Mouse (Mus musculus) left cerebral cortex, postnatal 36 days (tissue): ENCODE results near the gene Plk5. TPM values are rescaled to one million over a fixed set of nuclear protein-coding genes. Genes with fewer than 3 reads are reported as not detected.

Experiments
- DNase-seq, 2 experiments: peaks; one replicate each; pipeline ENCODE4 v3.0.0; 2021 to 2022; ENCODE audit warnings: low spot score in 2 of 2, mixed read lengths in 1 of 2
- intact Hi-C: fragments of 180-260 bp; cut with DNase I; formaldehyde crosslinking; loops from one replicate; pipeline ENCODE4 v1.15.1; 2025
- total RNA-seq, 2 experiments: library from RNA; stranded (reverse); gene quantifications; 2 replicates each; pipeline ENCODE4 v1.2.3; 2021

The Plk5 gene
- 10 to 100 TPM; 16.9 to 33.1 TPM for total RNA-seq

- intact Hi-C loops, result no loop called here
- peak in 1 of 2 experiments; percentile 57 for DNase-seq
Measured at GRCm38 (mm10) chr10:80356001-80356682, at the start of gene Plk5. Gene Plk5, plus strand, starts transcription at chr10:80356459.

GRCm38 (mm10) chr10:80311560-80311959, 44.7 kb upstream of the Plk5 start:
- DNase-seq, result no peak
- intact Hi-C loops, result no loop called here

GRCm38 (mm10) chr10:80312586-80313504, 43.4 kb upstream of the Plk5 start:
- peak; percentile 36 for DNase-seq
- intact Hi-C loops, result no loop called here

- DNase-seq, result peak in 1 of 2 experiments; percentile 17
Measured at GRCm38 (mm10) chr10:80313627-80314201, 42.5 kb upstream of the Plk5 start.

GRCm38 (mm10) chr10:80314494-80315001, 41.7 kb upstream of the Plk5 start:
- intact Hi-C loops, result no loop called here
- no peak for DNase-seq

More at GRCm38 (mm10) chr10:80313627-80314201, 42.5 kb upstream of the Plk5 start:
- intact Hi-C loops, result no loop called here

GRCm38 (mm10) chr10:80315315-80315714, 40.9 kb upstream of the Plk5 start:
- peak in 1 of 2 experiments; percentile 18 for DNase-seq
- intact Hi-C loops, result no loop called here

GRCm38 (mm10) chr10:80316359-80316781, 39.9 kb upstream of the Plk5 start:
- DNase-seq, result peak in 1 of 2 experiments; percentile 23
- intact Hi-C loops, result no loop called here

GRCm38 (mm10) chr10:80317011-80317410, 39.2 kb upstream of the Plk5 start:
- no peak for DNase-seq
- intact Hi-C loops, result no loop called here

GRCm38 (mm10) chr10:80320340-80320760, 35.9 kb upstream of the Plk5 start, which contains the start of gene 2310011J03Rik:
Gene 2310011J03Rik, minus strand, starts transcription at chr10:80320537.
- intact Hi-C loops, result no loop called here

GRCm38 (mm10) chr10:80321014-80321669, 35.1 kb upstream of the Plk5 start:
- intact Hi-C loops, result no loop called here
- DNase-seq, result no peak

More at GRCm38 (mm10) chr10:80320340-80320760, 35.9 kb upstream of the Plk5 start, which contains the start of gene 2310011J03Rik:
- DNase-seq, result peak; percentile 93

- intact Hi-C loops, result no loop called here
- DNase-seq, result no peak
Measured at GRCm38 (mm10) chr10:80321670-80322581, 34.3 kb upstream of the Plk5 start.

GRCm38 (mm10) chr10:80322811-80323211, 33.4 kb upstream of the Plk5 start:
- DNase-seq, result no peak
- intact Hi-C loops, result no loop called here

GRCm38 (mm10) chr10:80323261-80324119, 32.8 kb upstream of the Plk5 start:
- DNase-seq, result no peak
- intact Hi-C loops, result no loop called here

GRCm38 (mm10) chr10:80324120-80325037, 31.9 kb upstream of the Plk5 start:
- no peak for DNase-seq
- intact Hi-C loops, result no loop called here

GRCm38 (mm10) chr10:80325045-80325444, 31.2 kb upstream of the Plk5 start:
- intact Hi-C loops, result no loop called here
- no peak for DNase-seq
